In the genomic region with DNA sequence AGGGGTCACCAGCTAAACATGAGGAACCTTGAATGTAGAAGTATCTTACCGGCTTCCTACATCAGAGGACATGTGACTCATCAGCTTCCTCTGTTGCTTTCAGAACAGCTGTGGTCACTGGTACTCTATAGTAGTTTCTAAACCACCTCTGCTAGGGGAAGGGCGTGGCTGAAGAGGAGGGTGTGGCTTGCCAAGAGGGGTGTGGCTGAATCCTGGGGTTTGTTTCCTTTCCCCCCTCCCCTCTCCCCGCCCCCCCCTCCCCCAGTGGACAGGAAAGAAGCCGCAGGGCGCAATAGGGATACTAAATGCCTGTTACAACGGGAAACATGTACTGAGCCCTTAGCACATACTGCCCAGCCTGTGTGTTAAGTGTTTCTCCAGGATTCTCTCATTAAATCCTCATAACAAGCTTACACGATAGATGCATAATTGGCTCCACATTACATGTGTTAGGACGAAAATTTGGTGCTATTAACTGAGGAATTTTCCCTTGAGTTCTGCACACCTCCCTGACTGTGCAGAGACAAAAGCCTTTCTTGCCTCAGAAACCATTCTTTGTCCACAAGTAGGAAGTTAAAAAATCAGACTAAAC, we compare ENCODE assay signal across 7 mouse cellular contexts.
DNase-seq lines count a peak whose midpoint lies in the region; ATAC-seq lines count a peak whose summit lies in the region.

No protein-coding gene starts in this region.

- H3K4me1 ChIP-seq in embryonic facial prominence, embryonic 12.5 days = peaks cover 16% of the 10 kb centered on the region
- no peaks in the 10 kb centered on the region for H3K4me1 ChIP-seq in hindbrain, embryonic 11.5 days (replicated peaks; ENCODE audit: control insufficient read depth, insufficient read depth, low read length)
- H3K4me1 ChIP-seq in liver, embryonic 16.5 days (ENCODE audit: control insufficient read depth, low read depth, low read length) = no peaks in the 10 kb centered on the region; the same call in 1 of the 2 replicates
- H3K4me1 ChIP-seq in neural tube, embryonic 11.5 days (ENCODE audit: control insufficient read depth, insufficient read depth, low read length) = peaks cover 3% of the 10 kb centered on the region; the same call in 1 of the 2 replicates

- no peak overlapping the region for H3K27ac ChIP-seq in embryonic facial prominence, embryonic 12.5 days
- H3K27ac ChIP-seq in hindbrain, embryonic 11.5 days (ENCODE audit: low read depth, low read length) = no peak overlapping the region
- H3K27ac ChIP-seq in liver, embryonic 16.5 days (ENCODE audit: low read length) = no peak overlapping the region
- H3K27ac ChIP-seq in neural tube, embryonic 11.5 days (ENCODE audit: low read depth, low read length) = no peak overlapping the region

- no peaks in the 10 kb centered on the region for H3K36me3 ChIP-seq in embryonic facial prominence, embryonic 12.5 days
- no peaks in the 10 kb centered on the region for H3K36me3 ChIP-seq in hindbrain, embryonic 11.5 days (ENCODE audit: control insufficient read depth, insufficient read depth, low read length)
- H3K36me3 ChIP-seq in liver, embryonic 16.5 days (ENCODE audit: control insufficient read depth, insufficient read depth) = no peaks in the 10 kb centered on the region
- H3K36me3 ChIP-seq in neural tube, embryonic 11.5 days (ENCODE audit: control insufficient read depth, insufficient read depth, low read length) = no peaks in the 10 kb centered on the region

- DNase-seq in Muller cell, postnatal 12 days (ENCODE audit: inconsistent ontology term) = peak; percentile 65
- DNase-seq in hindbrain, embryonic 11.5 days (ENCODE audit: low spot score) = peak; percentile 22
- DNase-seq in neural tube, embryonic 11.5 days (ENCODE audit: low spot score) = no peak
- no peak for DNase-seq in cerebellum, postnatal 36 days
- DNase-seq in gastrocnemius, postnatal 4 days (ENCODE audit: low spot score in 2 of 2) = no peak

- H3K4me2 ChIP-seq in embryonic facial prominence, embryonic 12.5 days (replicated peaks) = peak overlapping the region; percentile 5; the same call in 1 of the 2 replicates
- H3K4me2 ChIP-seq in hindbrain, embryonic 11.5 days (replicated peaks; ENCODE audit: low read depth, low read length) = no peak overlapping the region
- H3K4me2 ChIP-seq in liver, embryonic 16.5 days (ENCODE audit: low read depth, low read length) = no peak overlapping the region
- no peak overlapping the region for H3K4me2 ChIP-seq in neural tube, embryonic 11.5 days (ENCODE audit: low read depth)

- H3K4me3 ChIP-seq in embryonic facial prominence, embryonic 12.5 days = no peak overlapping the region
- no peak overlapping the region for H3K4me3 ChIP-seq in hindbrain, embryonic 11.5 days (ENCODE audit: low read depth, low read length)
- no peak overlapping the region for H3K4me3 ChIP-seq in liver, embryonic 16.5 days (ENCODE audit: low read depth, low read length)
- H3K4me3 ChIP-seq in neural tube, embryonic 11.5 days (ENCODE audit: low read depth, low read length) = no peak overlapping the region

- H3K27me3 ChIP-seq in embryonic facial prominence, embryonic 12.5 days = no peaks in the 10 kb centered on the region
- H3K27me3 ChIP-seq in hindbrain, embryonic 11.5 days (ENCODE audit: control insufficient read depth, insufficient read depth, low read length) = no peaks in the 10 kb centered on the region
- no peaks in the 10 kb centered on the region for H3K27me3 ChIP-seq in liver, embryonic 16.5 days (ENCODE audit: control insufficient read depth, insufficient read depth, low read depth, low read length)
- H3K27me3 ChIP-seq in neural tube, embryonic 11.5 days (ENCODE audit: control insufficient read depth, insufficient read depth, low read length) = no peaks in the 10 kb centered on the region

- 9% methylated on average over 8 of the region's 8 CpGs for WGBS in embryonic facial prominence, embryonic 12.5 days
- WGBS in hindbrain, embryonic 11.5 days = 9% methylated on average over 7 of the region's 8 CpGs
- WGBS in liver, embryonic 16.5 days (ENCODE audit: insufficient replicate concordance) = 2% methylated on average over 7 of the region's 8 CpGs
- WGBS in neural tube, embryonic 11.5 days = 8% methylated on average over 8 of the region's 8 CpGs

- no peak overlapping the region for H3K9ac ChIP-seq in embryonic facial prominence, embryonic 12.5 days
- no peak overlapping the region for H3K9ac ChIP-seq in hindbrain, embryonic 11.5 days (ENCODE audit: low read depth, low read length)
- no peak overlapping the region for H3K9ac ChIP-seq in liver, embryonic 16.5 days (ENCODE audit: low read depth, low read length)
- no peak overlapping the region for H3K9ac ChIP-seq in neural tube, embryonic 11.5 days (ENCODE audit: low read length)

- no peak for ATAC-seq in embryonic facial prominence, embryonic 12.5 days (ENCODE audit: insufficient number of reproducible peaks, insufficient read depth, low FRiP score, low TSS enrichment)
- peak; percentile 65; the same call in 1 of the 2 replicates for ATAC-seq in hindbrain, embryonic 11.5 days (ENCODE audit: low FRiP score)
- peak; percentile 72 for ATAC-seq in liver, embryonic 16.5 days (ENCODE audit: low read depth)
- ATAC-seq in neural tube, embryonic 11.5 days (ENCODE audit: insufficient read depth, low FRiP score, low TSS enrichment) = 0 out of 2 replicates have a peak, but pooled peaks have one; percentile 48

- H3K9me3 ChIP-seq in embryonic facial prominence, embryonic 12.5 days = no peaks in the 10 kb centered on the region
- no peaks in the 10 kb centered on the region for H3K9me3 ChIP-seq in hindbrain, embryonic 11.5 days (ENCODE audit: control insufficient read depth, low read length)
- no peaks in the 10 kb centered on the region for H3K9me3 ChIP-seq in liver, embryonic 16.5 days (replicated peaks; ENCODE audit: control insufficient read depth, low read length)
- no peaks in the 10 kb centered on the region for H3K9me3 ChIP-seq in neural tube, embryonic 11.5 days (ENCODE audit: control insufficient read depth, low read length)

Comparison
In these comparisons a context has a peak if more than half of its experiments do, and no peak if none do; other contexts are left out.
1. DNase-seq: peak in Muller cell, postnatal 12 days (single experiment) and hindbrain, embryonic 11.5 days (single experiment); none in neural tube, embryonic 11.5 days (single experiment), cerebellum, postnatal 36 days (0 of 2) and gastrocnemius, postnatal 4 days (0 of 2).